Mouse (Mus musculus) lung, postnatal 0 days (tissue): ENCODE measurements around the gene Krtap28-13.

Experiments
- CTCF ChIP-seq: IDR thresholded peaks from 2 replicates; pipeline ENCODE4 v1.5.1; 2016; ENCODE audit warnings: antibody characterized with exemption, mild to moderate bottlenecking
- EP300 ChIP-seq: IDR thresholded peaks from 2 replicates; pipeline ENCODE4 v1.6.1; 2016; ENCODE audit warnings: antibody characterized with exemption, mild to moderate bottlenecking, control low read depth

DNA sequence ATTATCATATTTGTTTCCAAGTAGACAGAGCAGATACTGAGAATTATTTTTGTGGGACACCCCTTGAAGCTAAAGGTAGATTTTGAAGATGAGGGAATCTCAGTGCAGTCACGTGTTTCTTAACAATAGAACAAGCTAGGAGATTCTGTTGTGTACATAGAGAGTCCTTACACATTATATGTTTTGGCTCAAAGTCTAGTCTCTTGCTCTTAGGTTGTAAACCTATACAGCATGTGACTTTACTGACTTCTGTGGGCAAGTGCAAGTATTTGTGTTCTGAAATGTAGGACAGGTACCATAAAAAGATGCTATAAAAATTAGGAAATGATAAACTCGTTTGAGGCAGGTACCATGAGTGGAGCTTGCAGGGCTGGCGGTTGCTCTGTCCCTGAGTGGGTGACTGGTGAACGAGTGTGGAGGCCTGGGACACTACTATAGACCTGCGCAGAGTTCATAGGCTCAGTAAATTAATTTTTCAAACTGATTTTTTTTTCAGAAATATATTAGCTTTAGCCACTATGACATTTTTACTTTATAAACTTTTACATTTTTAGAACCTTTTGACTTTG, 46.8 kb downstream of the Krtap28-13 start:
- TF ChIP-seq EP300, result no peak
- TF ChIP-seq CTCF, result no peak
